Mouse (Mus musculus) midbrain, embryonic 16.5 days (tissue): ENCODE results near the gene Ehbp1. TPM values are rescaled to one million over a fixed set of nuclear protein-coding genes. Genes with fewer than 3 reads are reported as not detected.

Experiments used
- ATAC-seq: fragments of 200-750 bp; cut with Nextera tagmentation; 2 replicates; pipeline ENCODE4 v1.8.0; 2017; ENCODE audit warnings: moderate TSS enrichment
- H3K27ac ChIP-seq: fragments of 300-500 bp; sonication (generic); 2 replicates; pipeline ENCODE4 v1.5.1; 2014; ENCODE audit warnings: mild to moderate bottlenecking, low read length, mixed read lengths
- H3K27me3 ChIP-seq: fragments of 300-500 bp; sonication (generic); 2 replicates; pipeline ENCODE4 v1.6.1; 2014; ENCODE audit warnings: low read depth, low read length, mixed read lengths; ENCODE audit not compliant: control insufficient read depth, insufficient read depth
- H3K36me3 ChIP-seq: fragments of 300-500 bp; sonication (generic); 2 replicates; pipeline ENCODE4 v1.6.1; 2014; ENCODE audit warnings: mild to moderate bottlenecking, low read length, moderate library complexity, mixed read lengths; ENCODE audit not compliant: control insufficient read depth, insufficient read depth
- H3K4me1 ChIP-seq: fragments of 300-500 bp; sonication (generic); 2 replicates; pipeline ENCODE4 v1.6.1; 2014; ENCODE audit warnings: mild to moderate bottlenecking, low read length, mixed read lengths; ENCODE audit not compliant: control insufficient read depth, insufficient read depth
- H3K4me2 ChIP-seq: fragments of 300-500 bp; sonication (generic); 2 replicates; pipeline ENCODE4 v1.6.1; 2014; ENCODE audit warnings: mild to moderate bottlenecking, low read length, mixed read lengths
- H3K4me3 ChIP-seq: fragments of 300-500 bp; sonication (generic); 2 replicates; pipeline ENCODE4 v1.5.1; 2014; ENCODE audit warnings: low read depth, mild to moderate bottlenecking, low read length, moderate library complexity, mixed read lengths
- H3K9ac ChIP-seq: fragments of 300-500 bp; sonication (generic); 2 replicates; pipeline ENCODE4 v1.6.1; 2014; ENCODE audit warnings: low read depth, low read length, mixed read lengths
- H3K9me3 ChIP-seq: fragments of 300-500 bp; sonication (generic); replicated peaks from 2 replicates; pipeline ENCODE4 v1.6.1; 2014; ENCODE audit warnings: mild to moderate bottlenecking, low read length, mixed read lengths; ENCODE audit not compliant: control insufficient read depth, poor library complexity, severe bottlenecking
- WGBS: fragments of 180-500 bp; shearing (Covaris S2); extraction: QIAGEN DNeasy Blood & Tissue Kit; methylation state at CpG from one replicate; pipeline ENCODE4 v1.1.7; 2014; 5-methylcytosine and 5-hydroxymethylcytosine counted together
- polyA plus RNA-seq: library from polyadenylated mRNA; unstranded; fragments of >200 nt; fragmentation: Nextera tagmentation; extraction: Ambion mirVana; gene quantifications from 2 replicates; pipeline ENCODE4 v1.2.1, GENCODE M21; 2015

The Ehbp1 gene
- 23.3 and 25.9 TPM in 2 replicates for polyA plus RNA-seq

- H3K4me1 ChIP-seq, result peaks cover 2% of the 10 kb centered on the region
- H3K4me2 ChIP-seq, result no peak within 1 kb of the TSS
- no peak within 1 kb of the TSS for H3K27ac ChIP-seq
- ATAC-seq, result no peak
- H3K27me3 ChIP-seq, result no peaks in the 10 kb centered on the region
- no peaks in the 10 kb centered on the region for H3K9me3 ChIP-seq
- no peak within 1 kb of the TSS for H3K4me3 ChIP-seq
- WGBS, result 75% methylated on average over 2 of the region's 2 CpGs
- no peak within 1 kb of the TSS for H3K9ac ChIP-seq
- no peaks in the 10 kb centered on the region for H3K36me3 ChIP-seq
These were observed at the start of gene Ehbp1 for GRCm38 (mm10) chr11:22342242-22343207. Ehbp1 (minus strand) TSS chr11:22342292.

DNA sequence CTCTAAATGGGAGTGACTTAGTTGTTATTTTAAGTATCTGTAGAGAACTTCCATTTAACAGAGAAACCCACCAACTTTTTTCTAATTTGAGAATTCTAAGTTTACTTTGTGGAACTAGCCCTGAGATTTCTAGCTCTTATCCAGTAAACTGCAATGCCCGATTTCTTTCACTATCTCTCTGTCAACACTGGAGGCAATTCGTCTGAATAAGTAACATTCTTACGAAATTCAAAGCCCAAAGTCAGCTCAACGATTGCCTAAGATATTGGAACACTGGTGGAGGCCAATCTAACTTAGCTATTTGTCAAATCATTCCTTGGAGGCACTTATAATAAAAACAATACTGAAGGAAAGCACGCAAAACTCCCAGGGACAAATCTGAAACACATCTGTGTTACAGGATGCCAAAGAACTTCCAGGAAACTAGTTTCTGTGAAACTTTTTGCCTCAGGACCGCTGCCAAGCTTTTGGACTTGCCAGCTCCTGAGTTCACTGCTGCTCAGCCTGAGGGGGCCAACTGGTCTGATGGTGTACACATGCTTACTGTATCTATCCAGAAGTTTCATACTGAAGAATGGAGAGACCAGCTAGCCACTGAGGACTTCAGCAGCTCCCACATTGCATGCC is 45.5 kb upstream of the Ehbp1 start:
- Histone ChIP-seq H3K27me3 (no peaks in the 10 kb centered on the region), H3K4me1 (no peaks in the 10 kb centered on the region), H3K27ac (no peak overlapping the region), H3K4me3 (no peak overlapping the region), H3K4me2 (no peak overlapping the region), H3K9me3 (no peaks in the 10 kb centered on the region), H3K36me3 (no peaks in the 10 kb centered on the region), H3K9ac (no peak overlapping the region)
- ATAC-seq, result no peak
- WGBS, result 89% methylated on average over 6 of the region's 6 CpGs

GRCm38 (mm10) chr11:22383532-22383931 is 41.4 kb upstream of the Ehbp1 start:
- 82% methylated on average over 1 of the region's 1 CpGs for WGBS
- Histone ChIP-seq H3K4me2 (no peak overlapping the region), H3K27me3 (no peaks in the 10 kb centered on the region), H3K4me3 (no peak overlapping the region), H3K27ac (no peak overlapping the region), H3K36me3 (no peaks in the 10 kb centered on the region), H3K9ac (no peak overlapping the region), H3K4me1 (no peaks in the 10 kb centered on the region), H3K9me3 (no peaks in the 10 kb centered on the region)
- ATAC-seq, result no peak

DNA sequence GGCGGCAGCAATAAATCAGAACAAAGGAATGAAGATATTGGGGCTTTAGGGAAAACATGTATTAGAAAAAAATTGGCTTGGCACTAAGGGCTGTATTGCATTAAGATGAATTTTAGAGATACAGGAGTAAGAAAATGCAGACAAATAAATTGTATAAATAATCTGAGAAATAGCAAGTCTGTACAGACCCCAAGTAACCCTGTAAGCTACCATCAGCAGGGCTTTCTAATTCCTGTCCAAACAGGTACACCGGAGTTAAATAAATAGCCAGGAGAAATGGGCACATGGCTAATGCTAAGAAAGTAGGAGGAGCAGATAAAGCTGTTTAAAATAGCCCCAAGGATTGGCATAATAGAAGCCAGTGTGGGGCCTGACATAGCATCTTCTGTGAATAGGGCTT is 32.7 kb upstream of the Ehbp1 start:
- 55% methylated on average over 2 of the region's 2 CpGs for WGBS
- H3K27me3 ChIP-seq, result no peaks in the 10 kb centered on the region
- H3K27ac ChIP-seq, result no peak overlapping the region
- peak; percentile 64; the same call in 1 of the 2 replicates for ATAC-seq
- H3K4me2 ChIP-seq, result no peak overlapping the region
- H3K9ac ChIP-seq, result no peak overlapping the region
- H3K4me1 ChIP-seq, result no peaks in the 10 kb centered on the region; the same call in 1 of the 2 replicates
- H3K9me3 ChIP-seq, result no peaks in the 10 kb centered on the region
- no peak overlapping the region for H3K4me3 ChIP-seq
- no peaks in the 10 kb centered on the region for H3K36me3 ChIP-seq

- no peak overlapping the region for H3K4me2 ChIP-seq
- no peaks in the 10 kb centered on the region for H3K36me3 ChIP-seq
- no peak overlapping the region for H3K4me3 ChIP-seq
- WGBS, result 84% methylated on average over 3 of the region's 3 CpGs
- H3K27ac ChIP-seq, result no peak overlapping the region
- no peak for ATAC-seq
- H3K4me1 ChIP-seq, result no peaks in the 10 kb centered on the region; the same call in 1 of the 2 replicates
- no peak overlapping the region for H3K9ac ChIP-seq
- no peaks in the 10 kb centered on the region for H3K9me3 ChIP-seq
- H3K27me3 ChIP-seq, result no peaks in the 10 kb centered on the region
These were observed 31.2 kb upstream of the Ehbp1 start for GRCm38 (mm10) chr11:22373290-22373674.

GRCm38 (mm10) chr11:22372609-22373289 is 30.7 kb upstream of the Ehbp1 start:
- no peak overlapping the region for H3K4me3 ChIP-seq
- H3K4me2 ChIP-seq, result no peak overlapping the region
- 88% methylated on average over 1 of the region's 1 CpGs for WGBS
- no peak overlapping the region for H3K27ac ChIP-seq
- no peaks in the 10 kb centered on the region for H3K27me3 ChIP-seq
- no peak for ATAC-seq
- H3K4me1 ChIP-seq, result no peaks in the 10 kb centered on the region; the same call in 1 of the 2 replicates
- H3K36me3 ChIP-seq, result no peaks in the 10 kb centered on the region
- H3K9me3 ChIP-seq, result no peaks in the 10 kb centered on the region
- no peak overlapping the region for H3K9ac ChIP-seq

DNA sequence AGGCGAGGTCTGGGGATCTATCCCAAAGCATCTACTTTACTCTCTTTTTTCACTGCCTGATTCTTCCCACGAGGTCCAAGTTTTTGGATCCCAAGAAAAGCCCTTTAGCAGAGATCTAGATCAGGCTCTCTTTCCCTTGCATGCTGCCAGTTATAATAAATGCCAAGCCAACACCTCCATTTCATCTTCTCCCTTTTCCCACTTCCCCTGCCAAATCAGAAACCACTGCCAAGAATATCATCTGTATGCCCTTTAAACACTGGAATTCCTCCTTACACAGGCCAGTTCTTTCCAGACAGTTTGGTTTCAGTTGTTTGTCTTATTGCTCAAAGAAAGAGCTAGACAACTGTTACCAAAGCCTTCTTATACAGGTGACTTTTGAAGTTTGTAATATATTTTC is 27.7 kb upstream of the Ehbp1 start:
- H3K27me3 ChIP-seq, result no peaks in the 10 kb centered on the region
- no peak overlapping the region for H3K4me2 ChIP-seq
- no peak for ATAC-seq
- no peak overlapping the region for H3K4me3 ChIP-seq
- no peaks in the 10 kb centered on the region for H3K9me3 ChIP-seq
- no peaks in the 10 kb centered on the region for H3K4me1 ChIP-seq
- H3K36me3 ChIP-seq, result no peaks in the 10 kb centered on the region
- 85% methylated on average over 2 of the region's 2 CpGs for WGBS
- H3K9ac ChIP-seq, result no peak overlapping the region
- H3K27ac ChIP-seq, result no peak overlapping the region

DNA sequence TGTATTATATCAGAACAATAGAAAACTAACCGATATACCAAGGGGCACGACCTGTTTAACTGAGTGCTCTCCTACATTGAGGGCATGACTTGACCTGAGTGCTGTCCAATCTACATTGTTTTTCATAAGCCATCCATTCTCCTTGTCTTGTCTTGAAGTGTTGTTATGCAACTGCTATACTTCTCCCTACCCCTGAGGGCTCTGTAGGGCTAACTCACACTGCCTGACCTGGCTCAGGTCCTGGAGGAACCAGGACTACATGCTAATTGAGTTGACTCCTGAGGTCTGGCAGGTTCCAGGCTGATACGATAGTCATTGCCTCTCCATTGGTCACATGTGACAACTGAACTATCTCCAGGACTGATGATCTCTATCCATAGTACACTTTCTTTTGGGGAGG is 26.5 kb upstream of the Ehbp1 start:
- WGBS, result 88% methylated on average over 3 of the region's 3 CpGs
- ATAC-seq, result no peak

More for the DNA sequence above, 26.5 kb upstream of the Ehbp1 start:
- H3K4me2 ChIP-seq, result no peak overlapping the region
- no peak overlapping the region for H3K9ac ChIP-seq
- H3K27ac ChIP-seq, result no peak overlapping the region
- no peaks in the 10 kb centered on the region for H3K4me1 ChIP-seq
- no peak overlapping the region for H3K4me3 ChIP-seq
- no peaks in the 10 kb centered on the region for H3K27me3 ChIP-seq
- H3K9me3 ChIP-seq, result no peaks in the 10 kb centered on the region
- no peaks in the 10 kb centered on the region for H3K36me3 ChIP-seq
